Mouse (Mus musculus) thymus, adult 2 months (tissue): ENCODE measurements around the gene Sugp2.

Source experiments
- CTCF ChIP-seq: fragments of 200-500 bp; IDR thresholded peaks from 2 replicates; pipeline ENCODE4 v1.5.1; 2012; ENCODE audit warnings: mild to moderate bottlenecking, control low read depth, low read length, moderate library complexity, borderline replicate concordance; ENCODE audit not compliant: control insufficient read depth, poor library complexity, insufficient read depth; ENCODE audit errors: extremely low read depth
- POLR2A ChIP-seq: fragments of 200-500 bp; IDR thresholded peaks from 2 replicates; pipeline ENCODE4 v1.6.1; 2012; ENCODE audit warnings: mild to moderate bottlenecking, low read length, control low read depth, moderate library complexity; ENCODE audit not compliant: control insufficient read depth, poor library complexity, insufficient read depth; ENCODE audit errors: extremely low read depth

- TF ChIP-seq CTCF (no peak), POLR2A (no peak)
Measured at GRCm38 (mm10) chr8:70195762-70196161, 38.3 kb upstream of the Sugp2 start.
